Mouse (Mus musculus) adrenal gland, adult 2 months (tissue): ENCODE measurements around the gene Cd24a. TPM values are rescaled to one million over a fixed set of nuclear protein-coding genes. Genes with fewer than 3 reads are reported as not detected.

Experiments used
- DNase-seq: peaks from one replicate; pipeline ENCODE4 v3.0.0; 2021
- polyA plus RNA-seq: library from polyadenylated mRNA; depleted of rRNA; stranded (reverse); fragments of >200 nt; gene quantifications from 2 replicates; pipeline ENCODE4 v1.2.3, GENCODE M21; 2012; rRNA removed
- total RNA-seq, 2 experiments: library from RNA; stranded (reverse); gene quantifications; 2 replicates each; pipeline ENCODE4 v1.2.3; 2021

The Cd24a gene
- total and polyA plus RNA-seq, 3 experiments: 12.3 to 44.7 (median 24.6) TPM

DNA sequence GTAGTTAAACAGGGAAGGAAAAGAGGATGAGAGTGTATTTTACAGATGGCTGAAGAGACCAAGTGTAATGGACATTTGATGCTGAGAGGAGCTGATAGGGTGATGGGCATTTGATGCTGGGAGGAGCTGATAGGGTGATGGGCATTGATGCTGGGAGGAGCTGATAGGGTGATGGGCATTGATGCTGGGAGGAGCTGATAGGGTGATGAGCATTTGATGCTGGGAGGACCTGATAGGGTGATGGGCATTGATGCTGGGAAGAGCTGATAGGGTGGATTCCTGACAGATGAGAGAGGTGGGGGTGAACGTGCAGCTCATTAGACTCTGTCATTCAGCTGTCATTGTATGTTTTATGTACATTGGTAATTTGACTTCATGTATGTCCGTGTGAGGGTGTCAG is 47.5 kb downstream of the Cd24a start:
- DNase-seq: no peak

DNA sequence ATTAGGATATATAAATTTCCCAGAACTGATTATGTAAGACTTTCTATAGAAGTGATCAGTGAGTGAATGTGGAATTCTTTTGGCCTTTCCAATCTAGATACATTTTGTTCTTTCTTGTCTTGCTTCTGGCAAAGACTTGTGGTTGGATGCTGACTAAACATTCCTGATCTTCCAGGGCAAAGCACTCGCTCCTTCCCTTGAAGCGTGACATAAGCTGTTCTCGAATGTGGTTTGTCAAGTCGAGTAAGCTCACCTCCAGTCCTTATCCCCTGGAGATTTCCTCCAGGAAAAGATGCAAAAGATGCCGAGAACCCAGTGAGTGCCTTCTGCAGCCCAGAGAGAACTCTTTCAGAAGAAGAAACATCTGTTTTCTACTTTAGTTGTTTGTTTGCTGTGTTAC is 51.1 kb downstream of the Cd24a start:
- DNase-seq: no peak

DNA sequence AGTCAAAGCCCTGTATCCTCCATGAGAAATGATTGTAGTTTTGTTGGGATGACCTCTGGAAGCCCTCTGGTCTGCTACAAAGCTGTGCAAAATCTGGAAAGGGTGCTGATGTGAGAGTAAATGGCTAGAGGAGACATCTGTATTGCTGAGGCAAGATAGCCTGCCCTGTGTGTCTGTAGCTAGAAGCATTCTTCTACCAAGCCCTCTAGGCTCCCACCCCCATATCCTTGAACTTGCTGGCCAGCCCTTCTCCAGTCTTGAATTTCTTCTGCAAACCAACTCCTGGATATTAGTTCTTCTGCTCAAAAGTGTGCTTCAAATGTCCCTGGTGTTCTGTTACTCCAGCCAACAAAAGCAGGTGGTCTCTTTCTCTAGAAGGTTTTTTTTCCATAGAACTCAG is 51.8 kb downstream of the Cd24a start:
- DNase-seq: no peak

DNA sequence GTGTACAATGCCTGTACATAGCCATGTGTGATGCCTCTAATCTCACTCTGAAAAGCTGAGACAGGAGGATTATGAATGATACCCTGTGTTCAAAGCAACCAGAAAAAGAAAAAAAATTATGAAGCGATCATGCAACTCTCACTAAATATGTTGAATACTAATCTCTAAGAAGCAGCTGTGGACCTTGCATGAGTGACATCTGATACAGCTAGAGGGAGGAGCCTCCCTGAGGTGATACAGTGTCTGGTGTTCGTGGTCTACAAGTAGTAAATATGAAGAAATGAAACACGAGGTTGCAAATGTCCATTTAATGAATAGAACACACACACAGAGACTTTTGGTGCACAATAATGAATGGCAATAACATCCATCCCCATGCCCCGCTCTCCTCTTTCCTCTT is 52.5 kb downstream of the Cd24a start:
- DNase-seq: no peak

DNA sequence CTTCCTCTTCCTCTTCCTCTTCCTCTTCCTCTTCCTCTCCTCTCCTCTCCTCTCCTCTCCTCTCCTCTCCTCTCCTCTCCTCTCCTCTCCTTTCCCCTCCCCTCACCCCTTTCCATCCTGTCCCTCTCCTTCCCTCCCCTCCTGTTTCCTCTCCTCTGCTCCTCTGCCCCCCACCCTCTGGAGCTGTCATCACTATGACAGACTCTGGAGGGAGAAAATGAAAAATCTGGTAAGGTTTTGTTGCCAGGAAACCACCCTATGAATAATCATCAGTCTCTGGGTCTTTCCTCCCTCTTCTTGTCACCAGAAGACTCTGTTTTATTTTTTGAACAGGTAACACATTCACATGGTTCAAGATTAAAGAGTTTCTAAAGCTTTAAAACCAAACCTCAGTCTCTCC is 53.0 kb downstream of the Cd24a start:
- DNase-seq: no peak

DNA sequence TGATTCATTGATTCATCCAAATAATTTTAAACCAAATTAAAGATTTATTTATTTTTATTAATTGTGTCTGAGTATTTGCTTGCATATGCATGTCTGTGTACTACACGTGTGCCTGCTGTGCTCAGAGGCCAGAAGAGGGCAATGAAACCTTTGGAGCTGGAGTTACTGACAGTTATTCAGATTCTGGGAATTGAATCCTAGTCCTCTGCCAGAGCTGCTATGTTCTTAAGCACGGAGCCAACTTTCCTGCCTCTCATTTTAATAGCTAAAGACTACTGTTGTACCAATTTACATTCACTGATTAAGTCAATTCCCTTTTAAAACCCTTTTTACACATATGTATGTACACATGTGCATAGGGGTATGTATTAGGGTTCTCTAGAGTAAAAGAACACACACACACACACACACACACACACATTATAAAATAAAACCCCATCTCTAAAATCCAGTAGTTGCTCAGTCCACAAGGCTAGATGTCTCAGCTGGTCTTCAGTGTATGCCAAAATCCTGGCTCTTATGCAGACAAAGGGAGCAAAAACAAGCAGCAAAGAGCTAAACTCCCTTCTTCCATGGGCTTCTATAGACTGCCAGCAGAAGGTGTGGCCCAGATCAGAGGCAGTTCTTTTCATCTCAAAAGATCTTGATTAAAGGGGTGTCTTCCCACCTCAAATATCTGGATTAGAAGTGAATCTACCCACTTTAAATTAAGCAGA is 53.7 kb downstream of the Cd24a start:
- no peak for DNase-seq

DNA sequence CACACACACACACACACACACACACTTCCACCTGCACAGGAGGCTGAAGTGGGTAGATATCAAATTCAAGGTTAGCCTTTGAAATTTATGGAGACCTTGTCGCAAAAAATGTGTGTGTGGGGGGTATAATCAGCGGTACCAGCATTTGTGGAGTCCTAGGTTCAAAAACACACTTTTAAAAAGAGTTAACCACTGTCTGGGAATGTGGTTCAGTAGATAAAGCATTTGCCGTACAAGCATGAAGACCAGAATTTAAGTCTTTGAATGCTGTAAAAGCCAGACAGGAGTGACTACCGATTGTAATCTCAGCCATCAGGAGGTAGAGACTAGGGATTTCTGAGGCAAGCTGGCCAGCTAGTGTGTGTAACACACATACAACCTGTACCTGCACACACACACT is 55.0 kb downstream of the Cd24a start:
- DNase-seq: no peak

Other genes with a start within 250 kb of the Cd24a start
- gene Bend3, start 99.5 kb upstream of the Cd24a start, total RNA-seq: 1 to 10 TPM; 5.6 to 7.8 TPM
- gene Bend3, start 99.5 kb upstream of the Cd24a start, polyA plus RNA-seq: 3.1 and 3.4 TPM in 2 replicates
- gene Gm9803, start 54.2 kb upstream of the Cd24a start, total RNA-seq: 10 to 100 TPM; 26.8 to 27.4 TPM
- 130 and 175 TPM in 2 replicates for gene Gm9803, start 54.2 kb upstream of the Cd24a start, polyA plus RNA-seq
- 10 to 100 TPM; 67.6 to 81.4 TPM for gene 1700021F05Rik, start 37.3 kb upstream of the Cd24a start, total RNA-seq
- gene 1700021F05Rik, start 37.3 kb upstream of the Cd24a start, polyA plus RNA-seq: 8.0 and 9.2 TPM in 2 replicates